Mouse (Mus musculus): ENCODE data around the gene Srsf12.

The Srsf12 gene

GRCm38 (mm10) chr4:33208881-33209841 is at the start of gene Srsf12:
Srsf12 (plus strand) TSS chr4:33208991.
- peak; percentile 7 for DNase-seq

- no peak for DNase-seq
These were observed 25.3 kb upstream of the Srsf12 start for GRCm38 (mm10) chr4:33183477-33183876.

- peak; percentile 54 for DNase-seq
These were observed 20.6 kb upstream of the Srsf12 start for GRCm38 (mm10) chr4:33188164-33188563.

GRCm38 (mm10) chr4:33188781-33189734 is 19.7 kb upstream of the Srsf12 start:
- peak; percentile 92 for DNase-seq

GRCm38 (mm10) chr4:33189735-33190036 is 19.1 kb upstream of the Srsf12 start, which contains the start of gene Pm20d2:
Pm20d2 (minus strand) TSS chr4:33189737.
- DNase-seq, result no peak

GRCm38 (mm10) chr4:33198117-33198516 is 10.7 kb upstream of the Srsf12 start:
- DNase-seq, result no peak

GRCm38 (mm10) chr4:33204682-33205081 is 4.1 kb upstream of the Srsf12 start:
- peak; percentile 70 for DNase-seq

GRCm38 (mm10) chr4:33207551-33207950 is 1.2 kb upstream of the Srsf12 start:
- no peak for DNase-seq

- DNase-seq, result no peak
These were observed 13.1 kb downstream of the Srsf12 start for GRCm38 (mm10) chr4:33221847-33222246.

GRCm38 (mm10) chr4:33224003-33224675 is 15.3 kb downstream of the Srsf12 start:
- DNase-seq, result no peak

GRCm38 (mm10) chr4:33227164-33227563 is 18.4 kb downstream of the Srsf12 start:
- DNase-seq, result no peak

- DNase-seq, result no peak
These were observed 20.8 kb downstream of the Srsf12 start for GRCm38 (mm10) chr4:33229639-33230038.

GRCm38 (mm10) chr4:33230881-33231280 is 22.1 kb downstream of the Srsf12 start:
- DNase-seq, result no peak

GRCm38 (mm10) chr4:33242536-33242935 is 33.7 kb downstream of the Srsf12 start:
- no peak for DNase-seq

GRCm38 (mm10) chr4:33243016-33243758 is 34.4 kb downstream of the Srsf12 start:
- no peak for DNase-seq

- no peak for DNase-seq
These were observed 35.1 kb downstream of the Srsf12 start for GRCm38 (mm10) chr4:33243921-33244320.

- no peak for DNase-seq
These were observed 37.1 kb downstream of the Srsf12 start for GRCm38 (mm10) chr4:33245853-33246395.

GRCm38 (mm10) chr4:33247479-33248053 is 38.8 kb downstream of the Srsf12 start:
- peak; percentile 99 for DNase-seq

GRCm38 (mm10) chr4:33248062-33248889 is 39.5 kb downstream of the Srsf12 start:
- peak; percentile 99 for DNase-seq

- no peak for DNase-seq
These were observed 40.1 kb downstream of the Srsf12 start for GRCm38 (mm10) chr4:33248915-33249314.
